Mouse (Mus musculus): ENCODE data around the gene Gm11596.

- no peak for TF ChIP-seq CTCF (conservative IDR thresholded peaks at IDR 0.05; ENCODE audit: insufficient read depth, insufficient read length, low read depth, low read length)
- TF ChIP-seq POLR2A (IDR thresholded peaks at IDR 0.05; ENCODE audit: low read depth, low read length): no peak
Measured at GRCm38 (mm10) chr11:99837966-99838365, 44.7 kb upstream of the Gm11596 start, which contains the start of gene 2300003K06Rik.

Measured in kidney, adult 2 months (tissue).